Mouse (Mus musculus) erythroblast, embryonic 14.5 days (primary cell): ENCODE results near the gene Lypd5.

Source experiments
- GATA1 ChIP-seq: IDR thresholded peaks from 2 replicates; pipeline ENCODE4 v1.6.1; 2012; ENCODE audit warnings: low read length, inconsistent platforms, mixed read lengths
- TAL1 ChIP-seq: IDR thresholded peaks from 3 replicates; pipeline ENCODE4 v1.6.1; 2012; ENCODE audit warnings: low read length, inconsistent platforms, mixed read lengths

DNA sequence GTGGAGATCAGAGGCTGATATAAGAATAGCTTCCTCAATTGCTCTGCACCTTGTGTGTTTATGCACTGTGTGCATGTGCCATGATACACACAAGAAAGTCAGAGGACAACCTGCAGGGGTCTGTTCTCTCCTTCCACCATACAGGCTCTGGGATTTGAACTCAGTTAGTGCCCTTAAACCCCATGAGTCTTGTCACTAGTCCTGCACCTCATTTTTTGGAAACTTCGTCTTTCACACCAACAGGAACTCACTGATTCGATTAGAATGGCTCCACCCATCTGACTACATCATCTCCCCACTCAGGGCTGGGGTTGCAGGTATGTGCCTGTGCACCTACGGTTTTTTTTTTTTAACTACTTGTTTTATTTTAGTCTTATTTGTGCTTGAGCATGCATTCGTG, 19.2 kb downstream of the Lypd5 start:
- TF ChIP-seq GATA1 = no peak
- TF ChIP-seq TAL1 = no peak
